Mouse (Mus musculus): Measurements from ENCODE around the gene Catspere2.
"Not testable (repeated sequence)": the region's sequence is repeated elsewhere in the genome, so short reads cannot be mapped to it uniquely, and the experiment has no call there.

GRCm38 (mm10) chr1:178122236-178122635, 139.0 kb downstream of the Catspere2 start:
- not testable (repeated sequence) for TF ChIP-seq CTCF (IDR thresholded peaks at IDR 0.05; ENCODE audit: low read depth, low read length); POLR2A (IDR thresholded peaks at IDR 0.05; ENCODE audit: insufficient read depth, low read length)
